Mouse (Mus musculus): ENCODE data around the gene Rras. TPM values are rescaled to one million over a fixed set of nuclear protein-coding genes. Genes with fewer than 3 reads are reported as not detected.
"Not testable (repeated sequence)": the region's sequence is repeated elsewhere in the genome, so short reads cannot be mapped to it uniquely, and the experiment has no call there.

The Rras gene
- polyA plus RNA-seq, 1 experiment, result 56.8 TPM

GRCm38 (mm10) chr7:45016761-45017160, 1.0 kb upstream of the Rras start:
- Histone ChIP-seq H3K4me3 (ENCODE audit: insufficient read depth, poor library complexity, severe bottlenecking) (peak overlapping the region; percentile 26), H3K36me3 (ENCODE audit: control insufficient read depth, insufficient read depth) (peaks cover 16% of the 10 kb centered on the region)

GRCm38 (mm10) chr7:45019031-45019571, 1.3 kb downstream of the Rras start:
- Histone ChIP-seq H3K27me3 (ENCODE audit: control insufficient read depth, insufficient read depth, insufficient read length) (no peaks in the 10 kb centered on the region), H3K36me3 (ENCODE audit: control insufficient read depth, insufficient read depth) (peaks cover 3% of the 10 kb centered on the region), H3ac (ENCODE audit: control insufficient read depth, insufficient read length, low read depth) (peak overlapping the region; percentile 59), H3K79me3 (ENCODE audit: low read depth) (peaks cover 17% of the 10 kb centered on the region), H3K79me2 (ENCODE audit: control insufficient read depth, insufficient read depth) (peaks cover 22% of the 10 kb centered on the region), H3K4me3 (ENCODE audit: insufficient read depth, poor library complexity, severe bottlenecking) (peak overlapping the region; percentile 39)
- no peak for TF ChIP-seq MAX (IDR thresholded peaks at IDR 0.05)
- no peak for TF ChIP-seq CTCF (IDR thresholded peaks at IDR 0.05; ENCODE audit: control insufficient read depth, insufficient read depth, insufficient read length)
- TF ChIP-seq CEBPB (IDR thresholded peaks at IDR 0.05; ENCODE audit: low read depth), result no peak
- no peak for TF ChIP-seq MYOG (IDR thresholded peaks at IDR 0.05; ENCODE audit: control insufficient read depth, extremely low read depth, insufficient read length)
- TF ChIP-seq FOSL1 (IDR thresholded peaks at IDR 0.05; ENCODE audit: insufficient read depth, low read length, poor library complexity, severe bottlenecking), result no peak
- TF ChIP-seq USF1 (IDR thresholded peaks at IDR 0.05; ENCODE audit: low read depth), result no peak
- TF ChIP-seq MYOD1 (IDR thresholded peaks at IDR 0.05; ENCODE audit: control insufficient read depth, insufficient read length, low read depth), result no peak

More at GRCm38 (mm10) chr7:45016761-45017160, 1.0 kb upstream of the Rras start:
- H3K79me3 ChIP-seq (ENCODE audit: low read depth), result peaks cover 31% of the 10 kb centered on the region
- no peak for TF ChIP-seq USF1 (IDR thresholded peaks at IDR 0.05; ENCODE audit: low read depth)
- peaks cover 46% of the 10 kb centered on the region for H3K79me2 ChIP-seq (ENCODE audit: control insufficient read depth, insufficient read depth)
- H3K27me3 ChIP-seq (ENCODE audit: control insufficient read depth, insufficient read depth, insufficient read length), result no peaks in the 10 kb centered on the region
- peak overlapping the region; percentile 67 for H3ac ChIP-seq (ENCODE audit: control insufficient read depth, insufficient read length, low read depth)

GRCm38 (mm10) chr7:45020225-45020624, 2.5 kb downstream of the Rras start:
- Histone ChIP-seq H3K27me3 (ENCODE audit: control insufficient read depth, insufficient read depth, insufficient read length) (no peaks in the 10 kb centered on the region), H3K36me3 (ENCODE audit: control insufficient read depth, insufficient read depth) (peaks cover 3% of the 10 kb centered on the region), H3ac (ENCODE audit: control insufficient read depth, insufficient read length, low read depth) (no peak overlapping the region), H3K4me3 (ENCODE audit: insufficient read depth, poor library complexity, severe bottlenecking) (no peak overlapping the region), H3K79me3 (ENCODE audit: low read depth) (peaks cover 6% of the 10 kb centered on the region), H3K79me2 (ENCODE audit: control insufficient read depth, insufficient read depth) (peaks cover 11% of the 10 kb centered on the region)
- TF ChIP-seq CTCF (IDR thresholded peaks at IDR 0.05; ENCODE audit: control insufficient read depth, insufficient read depth, insufficient read length) (no peak), USF1 (IDR thresholded peaks at IDR 0.05; ENCODE audit: low read depth) (no peak), MAX (IDR thresholded peaks at IDR 0.05) (no peak), FOSL1 (IDR thresholded peaks at IDR 0.05; ENCODE audit: insufficient read depth, low read length, poor library complexity, severe bottlenecking) (no peak)

GRCm38 (mm10) chr7:45023711-45024110, 6.0 kb downstream of the Rras start:
- not testable (repeated sequence) for H3K27me3 ChIP-seq (ENCODE audit: control insufficient read depth, insufficient read depth, insufficient read length); H3K79me3 ChIP-seq (ENCODE audit: low read depth); H3ac ChIP-seq (ENCODE audit: control insufficient read depth, insufficient read length, low read depth); H3K36me3 ChIP-seq (ENCODE audit: control insufficient read depth, insufficient read depth); H3K79me2 ChIP-seq (ENCODE audit: control insufficient read depth, insufficient read depth); H3K4me3 ChIP-seq (ENCODE audit: insufficient read depth, poor library complexity, severe bottlenecking)

- H3K4me3 ChIP-seq (ENCODE audit: insufficient read depth, poor library complexity, severe bottlenecking), result no peak overlapping the region
- no peaks in the 10 kb centered on the region for H3K27me3 ChIP-seq (ENCODE audit: control insufficient read depth, insufficient read depth, insufficient read length)
- peaks cover 6% of the 10 kb centered on the region for H3K36me3 ChIP-seq (ENCODE audit: control insufficient read depth, insufficient read depth)
- no peak overlapping the region for H3ac ChIP-seq (ENCODE audit: control insufficient read depth, insufficient read length, low read depth)
- no peaks in the 10 kb centered on the region for H3K79me2 ChIP-seq (ENCODE audit: control insufficient read depth, insufficient read depth)
- no peaks in the 10 kb centered on the region for H3K79me3 ChIP-seq (ENCODE audit: low read depth)
- no peak for TF ChIP-seq MYOD1 (IDR thresholded peaks at IDR 0.05; ENCODE audit: control insufficient read depth, insufficient read length, low read depth)
- no peak for TF ChIP-seq FOSL1 (IDR thresholded peaks at IDR 0.05; ENCODE audit: insufficient read depth, low read length, poor library complexity, severe bottlenecking)
- TF ChIP-seq CEBPB (IDR thresholded peaks at IDR 0.05; ENCODE audit: low read depth), result no peak
- no peak for TF ChIP-seq MAX (IDR thresholded peaks at IDR 0.05)
- TF ChIP-seq CTCF (IDR thresholded peaks at IDR 0.05; ENCODE audit: control insufficient read depth, insufficient read depth, insufficient read length), result no peak
- TF ChIP-seq MYOG (IDR thresholded peaks at IDR 0.05; ENCODE audit: control insufficient read depth, extremely low read depth, insufficient read length), result no peak
- TF ChIP-seq USF1 (IDR thresholded peaks at IDR 0.05; ENCODE audit: low read depth), result no peak
Observed at GRCm38 (mm10) chr7:45024281-45025248, 6.8 kb downstream of the Rras start.

- TF ChIP-seq USF1 (IDR thresholded peaks at IDR 0.05; ENCODE audit: low read depth) (no peak), MAX (IDR thresholded peaks at IDR 0.05) (no peak)
- Histone ChIP-seq H3K36me3 (ENCODE audit: control insufficient read depth, insufficient read depth) (peaks cover 12% of the 10 kb centered on the region), H3K4me3 (ENCODE audit: insufficient read depth, poor library complexity, severe bottlenecking) (no peak overlapping the region), H3K79me2 (ENCODE audit: control insufficient read depth, insufficient read depth) (no peaks in the 10 kb centered on the region), H3ac (ENCODE audit: control insufficient read depth, insufficient read length, low read depth) (no peak overlapping the region), H3K27me3 (ENCODE audit: control insufficient read depth, insufficient read depth, insufficient read length) (no peaks in the 10 kb centered on the region), H3K79me3 (ENCODE audit: low read depth) (no peaks in the 10 kb centered on the region)
Observed at GRCm38 (mm10) chr7:45025601-45026220, 8.0 kb downstream of the Rras start.

Measured in C2C12 (cell line).